Mouse (Mus musculus) monocyte, adult 2 months (primary cell): ENCODE measurements at regions not wholly inside any gene's neighbourhood (a gene's known extent, or its start where the extent isn't known, plus 50 kb on each side); places are given as distances from the start of the nearest gene placed in this dataset.
A peak's percentile ranks its signal among the peaks of the same experiment; 100 is the strongest.

Source experiments
- DNase-seq, 2 experiments: peaks; one replicate each; pipeline ENCODE4 v3.0.0; 2022; ENCODE audit warnings: low spot score in 2 of 2, low read depth in 1 of 2

DNA sequence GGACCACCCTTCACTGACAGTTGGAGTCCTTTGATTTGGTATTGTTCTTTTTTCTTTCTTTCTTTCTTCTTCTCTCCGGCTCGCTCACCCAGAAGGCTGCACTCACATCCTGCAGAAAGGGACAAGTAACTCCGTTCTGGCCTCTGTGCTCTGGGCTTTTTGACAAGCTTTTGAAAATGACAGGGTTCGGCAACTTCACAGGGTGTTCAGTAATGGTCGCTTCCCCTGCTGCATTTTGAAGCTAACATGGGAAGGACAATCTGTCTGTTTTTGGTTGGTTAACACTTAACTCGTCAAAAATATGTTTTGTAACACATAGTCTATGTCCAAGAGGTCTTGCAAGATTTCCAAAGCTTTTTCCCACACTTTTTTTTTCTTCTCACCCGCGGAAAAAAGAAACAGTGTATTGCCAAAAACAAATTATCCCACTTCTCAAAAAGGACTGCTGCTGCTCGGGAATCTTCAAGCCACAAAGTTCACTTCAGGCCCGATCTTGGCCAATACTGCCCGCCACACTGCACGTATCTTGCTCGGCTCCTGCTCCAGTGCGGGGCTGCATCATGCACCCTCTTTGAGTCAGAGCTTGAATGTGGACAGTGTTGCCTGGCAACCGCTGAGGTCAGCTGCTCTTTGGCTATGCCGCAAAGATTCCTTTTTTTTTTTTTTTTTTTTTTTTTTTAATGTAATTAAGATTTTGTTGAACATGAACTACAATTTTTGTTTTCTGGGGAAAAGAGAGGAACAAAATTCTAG is 209.4 kb upstream of the Inhba start:
- DNase-seq, result no peak

GRCm38 (mm10) chr13:15803965-15804364 is 207.7 kb upstream of the Inhba start:
- no peak for DNase-seq

GRCm38 (mm10) chr13:15806925-15807324 is 204.7 kb upstream of the Inhba start:
- no peak for DNase-seq

DNA sequence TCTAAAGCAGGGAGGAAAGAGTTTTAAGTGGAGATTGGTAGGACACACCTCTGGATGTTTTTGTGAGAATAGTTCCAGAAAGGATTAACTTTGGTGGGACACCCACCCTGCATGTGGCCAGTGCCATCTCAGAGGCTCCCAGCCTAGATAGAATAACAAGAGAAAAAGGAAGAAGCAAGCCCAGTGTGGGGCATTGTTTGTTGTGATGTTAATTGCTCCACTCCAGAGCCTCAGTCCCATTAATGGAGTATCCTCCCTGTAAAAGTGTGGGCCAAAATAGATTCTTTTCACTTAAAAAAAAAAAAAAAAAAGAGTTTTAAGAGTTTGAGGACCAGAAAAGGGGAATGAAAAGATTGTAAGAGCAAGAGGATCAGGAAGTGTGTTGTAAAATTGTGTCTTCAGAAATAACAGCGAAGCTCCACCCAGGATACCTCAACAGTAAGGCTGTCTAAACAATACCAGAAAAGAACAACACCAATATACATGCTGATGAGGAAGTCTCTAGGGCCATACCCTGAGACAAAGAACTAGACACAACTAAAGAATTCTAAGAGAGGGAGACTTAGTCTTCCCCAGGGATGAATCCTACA is 189.3 kb upstream of the Inhba start:
- DNase-seq, result no peak

DNA sequence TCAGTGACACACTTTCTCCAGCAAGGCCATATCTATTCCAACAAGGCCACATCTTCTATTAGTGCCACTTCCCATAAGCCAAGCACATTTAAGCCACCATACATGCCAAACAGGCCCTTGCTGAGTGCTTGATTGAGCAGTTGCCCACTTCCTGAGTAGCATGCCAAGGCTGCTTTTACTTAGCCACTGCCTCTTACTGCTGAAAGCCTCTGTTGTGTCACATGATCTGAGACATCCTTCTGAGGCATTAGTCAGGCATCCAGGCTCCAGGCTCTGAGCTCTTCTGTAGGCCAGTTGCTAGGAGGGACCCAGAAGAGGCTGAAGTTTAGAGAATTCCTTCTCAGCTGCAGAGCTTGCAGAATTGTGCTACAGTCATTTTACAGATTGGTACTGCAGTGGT is 165.8 kb upstream of the Inhba start:
- no peak for DNase-seq

GRCm38 (mm10) chr13:15848017-15848416 is 163.6 kb upstream of the Inhba start:
- no peak for DNase-seq

GRCm38 (mm10) chr13:15849129-15849528 is 162.5 kb upstream of the Inhba start:
- DNase-seq, result no peak

DNA sequence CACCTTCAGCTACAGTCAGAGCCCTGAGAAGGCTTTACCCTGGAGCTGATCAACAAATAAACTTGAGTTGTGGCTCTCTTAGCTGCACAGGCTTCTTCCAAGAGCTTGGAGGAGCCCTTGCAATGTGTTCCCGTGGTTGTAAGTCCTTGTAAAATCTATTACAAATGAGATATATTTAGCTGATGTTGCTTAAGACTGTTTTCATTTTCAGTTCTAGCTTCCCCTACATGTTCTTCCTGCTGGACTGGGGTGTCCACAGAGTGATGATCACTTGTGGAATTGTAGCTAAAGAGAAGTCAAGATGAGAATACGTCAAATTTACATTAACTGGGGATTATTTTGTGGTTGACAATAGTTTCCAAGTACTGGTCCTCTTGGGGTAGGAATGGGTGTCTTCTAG is 161.3 kb upstream of the Inhba start:
- peak in 1 of 2 experiments; percentile 7 for DNase-seq

GRCm38 (mm10) chr13:15853022-15853566 is 158.6 kb upstream of the Inhba start:
- DNase-seq, result no peak

DNA sequence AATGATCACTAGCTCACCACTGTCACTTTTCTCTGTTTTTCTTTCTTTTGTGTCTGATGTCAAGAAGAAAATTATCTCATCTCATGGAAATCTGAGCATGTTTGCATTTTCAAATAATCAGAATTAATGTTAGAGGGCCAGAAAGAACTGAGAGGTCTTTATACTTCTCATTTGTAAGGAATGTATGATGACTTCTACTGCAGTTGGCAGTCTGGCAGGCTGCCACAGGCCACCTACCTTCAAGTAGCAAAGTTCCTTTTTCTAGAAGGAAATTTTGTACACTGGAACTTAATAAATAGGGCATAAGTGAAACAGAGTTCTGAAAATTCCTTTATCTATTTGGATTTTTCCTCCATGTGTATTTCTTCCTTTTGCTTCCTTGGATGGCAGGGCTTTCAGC is 148.7 kb upstream of the Inhba start:
- no peak for DNase-seq

DNA sequence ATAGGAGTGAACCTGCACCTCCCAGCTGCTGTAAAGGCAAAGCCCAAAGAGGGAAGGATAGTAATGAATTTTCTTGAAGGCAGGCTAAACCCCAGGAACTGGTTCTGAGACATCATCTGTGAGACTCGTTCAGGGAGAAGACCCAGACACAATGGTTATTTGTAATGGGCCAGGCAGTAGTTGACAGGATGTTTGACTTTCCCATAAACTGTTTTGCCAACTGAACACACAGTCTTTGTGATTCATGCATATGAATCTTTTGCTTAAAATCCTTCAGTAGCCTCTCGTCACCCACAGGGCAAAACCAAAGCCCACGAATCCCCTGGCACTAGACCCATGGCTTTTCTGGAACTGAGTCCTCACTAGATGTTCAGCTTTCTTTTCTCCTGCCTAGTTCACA is 148.3 kb upstream of the Inhba start:
- no peak for DNase-seq

DNA sequence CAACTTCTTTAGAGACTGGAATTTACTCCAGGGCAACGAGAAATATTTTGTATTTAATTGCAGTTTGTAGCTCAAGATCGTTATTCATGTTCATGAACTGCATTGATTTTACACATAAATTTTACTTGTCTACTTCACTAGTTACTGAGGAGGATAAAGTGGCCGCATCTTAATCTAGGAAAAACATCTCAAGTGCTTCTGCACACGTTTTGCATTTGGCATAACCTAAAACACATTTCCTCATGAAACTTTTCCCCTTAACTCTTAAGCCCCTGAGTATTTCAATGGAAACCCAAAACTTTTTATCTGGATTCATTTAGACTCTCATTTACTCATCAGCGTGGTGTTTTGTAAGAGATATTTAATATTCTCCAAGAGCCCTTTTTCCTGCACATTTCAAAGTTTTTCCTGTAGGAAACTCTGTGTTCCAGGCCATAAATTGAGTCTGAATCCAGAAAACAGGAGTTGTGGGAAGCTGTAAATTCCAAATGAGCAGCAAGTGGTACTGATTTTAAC is 144.5 kb upstream of the Inhba start:
- DNase-seq, result no peak

GRCm38 (mm10) chr13:15877606-15878005 is 134.0 kb upstream of the Inhba start:
- DNase-seq, result no peak

- DNase-seq, result no peak
These were observed 132.1 kb upstream of the Inhba start for GRCm38 (mm10) chr13:15879576-15879975.

- DNase-seq, result no peak
These were observed 120.9 kb upstream of the Inhba start for GRCm38 (mm10) chr13:15890794-15891193.

DNA sequence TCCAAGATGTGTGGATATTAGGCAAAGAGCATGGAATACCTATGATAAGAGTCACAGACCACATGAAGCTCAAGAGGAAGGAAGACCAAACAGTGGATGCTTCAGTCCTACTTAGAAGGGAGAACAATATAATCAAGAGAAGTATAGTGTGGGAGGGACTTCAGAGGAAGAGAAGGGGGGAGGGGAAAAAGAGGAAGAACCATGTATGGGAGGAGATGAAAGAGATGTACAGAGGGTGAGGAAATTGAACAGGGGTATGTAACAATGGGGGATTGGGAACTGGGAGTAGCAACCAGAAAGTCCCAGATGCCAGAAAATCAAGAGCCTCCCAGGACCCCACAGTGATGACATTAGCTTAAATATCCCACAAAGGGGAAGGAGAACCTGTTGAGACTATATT is 120.2 kb upstream of the Inhba start:
- DNase-seq, result no peak

DNA sequence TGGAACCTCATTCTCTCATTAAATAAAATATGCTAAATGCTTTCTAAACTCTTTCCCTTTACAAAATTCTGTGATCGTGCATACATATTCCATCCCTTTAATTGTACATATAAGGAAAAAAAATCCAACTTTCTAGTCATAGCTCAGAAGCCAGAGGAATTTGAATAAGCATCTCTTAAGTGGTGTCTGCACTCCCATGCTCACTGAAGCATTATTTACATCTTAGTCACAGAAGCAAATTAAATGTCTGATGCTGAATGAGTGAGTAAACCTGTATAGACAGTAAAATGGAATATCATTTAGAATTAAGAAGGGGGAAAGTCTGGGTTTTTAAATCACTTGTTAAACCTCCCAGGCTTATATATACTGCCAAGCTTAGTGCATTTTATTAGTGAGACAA is 113.5 kb upstream of the Inhba start:
- DNase-seq, result no peak

GRCm38 (mm10) chr13:15901710-15902675 is 109.7 kb upstream of the Inhba start:
- no peak for DNase-seq

GRCm38 (mm10) chr13:15907806-15908205 is 103.8 kb upstream of the Inhba start:
- DNase-seq, result no peak

GRCm38 (mm10) chr13:15910578-15910977 is 101.1 kb upstream of the Inhba start:
- no peak for DNase-seq

- no peak for DNase-seq
These were observed 100.4 kb upstream of the Inhba start for GRCm38 (mm10) chr13:15911263-15911662.
